Comparison of ENCODE assay signal across 8 mouse cellular contexts in the genomic region with DNA sequence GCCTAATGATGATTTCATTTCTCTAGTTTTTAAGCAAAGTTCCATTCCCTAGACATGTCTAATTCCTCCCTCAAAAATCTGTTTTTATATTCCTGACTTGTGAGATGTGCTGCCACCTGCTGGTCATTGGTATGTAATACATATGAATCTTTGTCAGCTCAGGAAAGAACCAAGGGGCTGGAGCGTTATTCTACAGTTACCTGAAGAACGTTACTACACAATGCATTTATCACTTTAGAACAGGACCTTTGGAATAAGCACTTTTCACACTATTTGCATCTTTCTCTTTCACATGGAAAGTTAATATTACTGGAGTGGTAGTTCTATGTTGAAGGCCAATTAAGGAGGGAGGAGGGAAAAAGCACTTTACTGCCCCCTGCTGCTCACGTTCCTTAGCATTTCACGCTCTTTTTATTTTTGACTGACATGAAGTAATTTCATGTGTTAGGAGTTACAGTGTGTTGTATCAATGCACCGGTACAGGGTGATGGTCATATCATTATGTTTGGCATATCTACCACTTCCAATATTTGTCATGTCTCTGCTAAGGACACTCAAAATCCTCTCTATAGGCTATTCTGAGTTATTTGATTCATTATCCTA. TPM values are rescaled to one million over a fixed set of nuclear protein-coding genes. Genes with fewer than 3 reads are reported as not detected.
DNase-seq lines count a peak whose midpoint lies in the region; ATAC-seq and TF ChIP-seq lines count a peak whose summit lies in the region.

No protein-coding gene starts in this region.

- peak; percentile 49; the same call in 1 of the 2 replicates for TF ChIP-seq CTCF in brain, embryonic 14.5 days (IDR thresholded peaks at IDR 0.05; ENCODE audit: borderline replicate concordance, extremely low read depth, insufficient read depth, insufficient read length)
- TF ChIP-seq CTCF in lung, embryonic 14.5 days (IDR thresholded peaks at IDR 0.05; ENCODE audit: low read depth): peak; percentile 73

- H3K36me3 ChIP-seq in forebrain, embryonic 12.5 days (replicated peaks): no peaks in the 10 kb centered on the region
- no peaks in the 10 kb centered on the region for H3K36me3 ChIP-seq in hindbrain, embryonic 10.5 days
- H3K36me3 ChIP-seq in lung, embryonic 14.5 days (ENCODE audit: insufficient read depth): no peaks in the 10 kb centered on the region

- DNase-seq in MEL-GATA-1-ER (ENCODE audit: extremely low read depth, low read depth): peak; percentile 57
- DNase-seq in brain, embryonic 14.5 days (ENCODE audit: low read depth): peak; percentile 87
- peak; percentile 36 for DNase-seq in hindbrain, embryonic 10.5 days (ENCODE audit: low spot score)
- peak; percentile 46 to 81 for DNase-seq in layer of hippocampus, adult 18-20 months (ENCODE audit: low spot score in 2 of 2)
- peak; percentile 92 for DNase-seq in lung, embryonic 14.5 days
- DNase-seq in urinary bladder, postnatal 25 days (ENCODE audit: low spot score): peak; percentile 76

- ATAC-seq in forebrain, embryonic 12.5 days (ENCODE audit: low FRiP score): peak; percentile 55
- ATAC-seq in lung, embryonic 14.5 days (ENCODE audit: insufficient read depth): peak; percentile 54
- peak; percentile 80 for ATAC-seq in neutrophil, adult 5-6 weeks (ENCODE audit: extremely low read depth, insufficient number of reproducible peaks, low FRiP score, poor library complexity, severe bottlenecking)

- peak overlapping the region; percentile 34; the same call in 1 of the 2 replicates for H3K4me2 ChIP-seq in forebrain, embryonic 12.5 days
- 0 out of 2 replicates have a peak overlapping the region, but pooled peaks have one; percentile 4 for H3K4me2 ChIP-seq in lung, embryonic 14.5 days

- H3K27ac ChIP-seq in forebrain, embryonic 12.5 days: no peak overlapping the region
- H3K27ac ChIP-seq in hindbrain, embryonic 10.5 days: no peak overlapping the region
- H3K27ac ChIP-seq in lung, embryonic 14.5 days (ENCODE audit: low read depth): no peak overlapping the region

- H3K4me3 ChIP-seq in forebrain, embryonic 12.5 days (replicated peaks): no peak overlapping the region
- no peak overlapping the region for H3K4me3 ChIP-seq in hindbrain, embryonic 10.5 days
- H3K4me3 ChIP-seq in lung, embryonic 14.5 days (ENCODE audit: low read depth, low read length): no peak overlapping the region

- H3K4me1 ChIP-seq in forebrain, embryonic 12.5 days: no peaks in the 10 kb centered on the region
- H3K4me1 ChIP-seq in hindbrain, embryonic 10.5 days (replicated peaks): peaks cover 3% of the 10 kb centered on the region; the same call in 1 of the 2 replicates
- peaks cover 3% of the 10 kb centered on the region; the same call in 1 of the 2 replicates for H3K4me1 ChIP-seq in lung, embryonic 14.5 days (ENCODE audit: insufficient read depth)

- H3K9me3 ChIP-seq in forebrain, embryonic 12.5 days: no peaks in the 10 kb centered on the region
- H3K9me3 ChIP-seq in hindbrain, embryonic 10.5 days: no peaks in the 10 kb centered on the region
- no peaks in the 10 kb centered on the region for H3K9me3 ChIP-seq in lung, embryonic 14.5 days (ENCODE audit: low read depth, low read length)

- WGBS in forebrain, embryonic 12.5 days: 6% methylated on average over 5 of the region's 5 CpGs
- WGBS in hindbrain, embryonic 10.5 days: 7% methylated on average over 5 of the region's 5 CpGs
- WGBS in lung, embryonic 14.5 days: 4% methylated on average over 5 of the region's 5 CpGs

- no peak for TF ChIP-seq POLR2A in brain, embryonic 14.5 days (IDR thresholded peaks at IDR 0.05; ENCODE audit: borderline replicate concordance, extremely low read depth, insufficient read depth, insufficient read length, poor library complexity, severe bottlenecking)

- peaks cover 3% of the 10 kb centered on the region; the same call in 1 of the 2 replicates for H3K27me3 ChIP-seq in forebrain, embryonic 12.5 days
- no peaks in the 10 kb centered on the region for H3K27me3 ChIP-seq in hindbrain, embryonic 10.5 days (ENCODE audit: insufficient read depth, poor library complexity, severe bottlenecking)
- H3K27me3 ChIP-seq in lung, embryonic 14.5 days (ENCODE audit: insufficient read depth, low read length): no peaks in the 10 kb centered on the region

- no peak overlapping the region for H3K9ac ChIP-seq in forebrain, embryonic 12.5 days
- no peak overlapping the region for H3K9ac ChIP-seq in lung, embryonic 14.5 days

RNA-seq across cellular contexts. Expression of a gene that starts 7.5 kb away (rescaled TPM):
- 12.7 and 13.9 TPM in 2 replicates for polyA plus RNA-seq in brain, embryonic 14.5 days (2012; rRNA removed)
- 67.5 and 70.4 TPM in 2 replicates for polyA plus RNA-seq in forebrain, embryonic 12.5 days (2016; fragmentation: Nextera tagmentation; extraction: Ambion mirVana)
- 80.2 and 107 TPM in 2 replicates for polyA plus RNA-seq in hindbrain, embryonic 10.5 days (2016; fragmentation: Nextera tagmentation; extraction: Ambion mirVana)
- total RNA-seq in layer of hippocampus, adult 18-20 months (2021): 10 to 100 TPM; 11.6 to 12.8 TPM
- polyA plus RNA-seq in lung, embryonic 14.5 days (2014; fragmentation: Nextera tagmentation; extraction: Ambion mirVana): 74.6 and 75.3 TPM in 2 replicates
- total RNA-seq in neutrophil, adult 5-6 weeks (2017): 17.1 and 19.4 TPM in 2 replicates

Comparison
In these comparisons a context has a peak if more than half of its experiments do, and no peak if none do; other contexts are left out.
1. DNase-seq: peak in every context shown above with its lines; median percentile 92 in lung, embryonic 14.5 days; 87 in brain, embryonic 14.5 days; 76 in urinary bladder, postnatal 25 days; 64 in layer of hippocampus, adult 18-20 months; 57 in MEL-GATA-1-ER; 36 in hindbrain, embryonic 10.5 days.